Mouse (Mus musculus) kidney, postnatal 14 days (tissue): ENCODE data around the gene Gm6169.
A peak's percentile ranks its signal among the peaks of the same experiment; 100 is the strongest.
"Not testable (repeated sequence)": the region's sequence is repeated elsewhere in the genome, so short reads cannot be mapped to it uniquely, and the experiment has no call there.

ENCODE experiments used
- DNase-seq: peaks from one replicate; pipeline ENCODE4 v3.0.0; 2022; ENCODE audit warnings: mixed read lengths

Gm6169 gene

DNA sequence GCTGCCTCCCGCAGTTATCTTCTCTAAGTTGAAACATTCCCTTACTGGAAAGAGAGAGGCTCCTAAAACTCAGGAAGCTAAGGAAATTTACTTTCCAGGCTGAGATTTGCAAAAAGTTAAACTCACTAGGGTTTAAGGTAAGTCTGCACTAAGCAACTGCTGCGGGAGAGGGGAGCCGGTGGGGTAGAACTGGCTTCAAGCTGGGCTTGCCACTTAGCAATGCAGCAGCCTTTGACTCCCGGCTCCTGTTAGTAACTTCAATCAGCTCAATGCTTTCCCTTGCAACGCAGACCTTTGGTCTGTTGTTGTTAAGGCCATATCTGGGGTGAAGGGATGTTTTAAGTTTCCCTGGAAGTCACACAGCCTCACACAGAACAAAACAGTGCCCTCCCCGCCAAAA is 31.3 kb downstream of the Gm6169 start:
- DNase-seq = no peak

DNA sequence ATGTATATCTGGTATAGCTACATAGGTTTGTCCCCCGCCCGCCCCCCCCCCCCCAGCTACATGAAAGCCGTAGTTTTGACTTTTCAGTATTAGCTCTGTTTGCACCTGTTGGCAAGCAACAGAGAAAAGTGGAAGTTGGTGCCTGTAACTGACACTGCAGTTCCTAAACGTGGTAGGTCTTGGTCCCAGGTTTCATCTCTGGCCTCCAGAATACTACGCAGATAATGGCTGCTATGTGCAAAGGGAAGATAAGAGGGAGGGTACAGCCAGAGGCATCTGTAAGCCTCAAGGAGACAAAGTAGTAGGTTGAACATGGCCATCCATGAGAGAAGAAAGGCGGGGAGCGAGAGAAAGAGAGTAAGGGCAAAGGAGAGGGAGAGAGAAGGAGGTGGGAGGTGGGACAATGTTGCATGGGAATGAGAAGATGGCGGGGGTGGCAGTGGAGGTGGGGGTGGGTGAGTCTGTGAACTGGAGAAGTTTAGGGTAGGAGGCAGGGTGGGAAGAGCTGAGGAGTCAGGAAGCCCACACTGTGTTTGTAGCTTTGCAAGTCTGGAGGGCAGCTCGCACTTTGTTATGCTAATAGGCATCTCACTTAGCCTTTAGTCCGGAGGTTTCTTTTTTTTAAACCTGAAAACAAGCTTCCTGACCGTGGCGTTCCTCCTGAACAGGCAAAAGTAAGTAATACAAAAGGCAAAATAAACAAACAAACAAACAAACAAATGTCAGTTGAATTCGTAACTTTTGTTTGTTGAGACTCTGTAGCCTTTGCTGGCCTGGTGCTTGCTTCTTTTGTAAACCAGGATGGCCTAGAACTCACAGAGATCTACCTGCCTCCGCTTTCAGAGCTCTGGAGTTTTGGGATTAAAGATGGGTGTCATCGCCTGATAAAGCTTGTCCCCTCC is 32.1 kb downstream of the Gm6169 start, which contains the start of gene Fam169a:
Gene Fam169a (plus strand): TSS at position 638 of the 902 bp plus-strand sequence.
- DNase-seq = no peak

DNA sequence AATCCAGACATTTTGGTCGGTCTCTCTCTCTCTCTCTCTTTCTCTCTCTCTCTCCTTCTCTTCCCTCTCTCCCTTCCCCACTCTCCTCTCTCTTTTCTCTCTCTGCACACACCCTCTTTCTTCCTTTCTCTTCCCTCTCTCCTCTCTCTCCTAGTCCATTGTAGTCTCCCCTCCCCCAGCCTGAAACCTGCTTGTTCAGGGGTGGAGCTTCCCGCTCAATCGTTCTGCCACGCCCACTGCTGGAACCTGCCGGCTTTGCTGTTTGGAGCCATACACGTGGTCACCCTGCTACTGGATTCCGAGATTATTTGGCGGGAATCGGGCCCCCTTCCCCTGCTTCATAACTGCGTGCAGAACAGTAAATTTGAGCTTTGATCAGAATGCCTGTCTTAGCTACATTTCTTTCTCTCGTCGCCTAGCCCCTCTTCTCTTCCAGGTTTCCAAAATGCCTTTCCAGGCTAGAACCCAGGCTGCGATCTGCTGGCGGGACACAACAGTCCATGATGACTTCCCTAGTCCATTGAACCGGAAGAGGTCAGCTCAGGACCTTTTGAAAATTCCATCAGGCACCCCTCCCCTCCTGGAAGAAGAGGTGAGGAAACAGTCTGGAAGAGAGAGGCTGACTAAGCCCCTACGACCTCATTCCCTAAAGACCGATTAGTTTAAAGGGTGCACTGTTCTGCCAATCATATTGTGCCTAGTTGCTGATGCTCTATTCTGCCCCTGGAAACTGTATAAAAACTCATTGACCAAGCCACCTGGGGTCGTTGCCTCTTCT is 34.0 kb downstream of the Gm6169 start:
- not testable (repeated sequence) for DNase-seq

DNA sequence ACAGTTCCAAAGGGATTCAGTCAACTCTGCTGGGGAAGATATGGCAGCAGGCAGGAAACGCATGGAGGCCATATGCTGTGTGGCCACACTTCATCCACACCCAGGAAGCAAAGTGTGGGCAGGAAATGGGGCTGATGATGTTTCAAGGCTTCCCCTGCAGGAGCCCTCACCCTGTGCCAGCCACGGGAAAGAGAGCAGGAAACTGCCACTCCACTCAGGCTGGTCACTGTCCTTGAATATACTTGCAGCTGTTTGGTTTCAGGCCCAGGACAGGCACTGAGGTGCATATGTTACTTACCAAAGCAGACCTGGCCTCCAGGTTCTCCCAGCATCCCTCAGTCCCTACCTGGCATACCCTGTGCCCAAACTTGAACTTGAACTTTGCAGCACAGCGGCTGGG is 34.6 kb downstream of the Gm6169 start:
- DNase-seq = no peak

DNA sequence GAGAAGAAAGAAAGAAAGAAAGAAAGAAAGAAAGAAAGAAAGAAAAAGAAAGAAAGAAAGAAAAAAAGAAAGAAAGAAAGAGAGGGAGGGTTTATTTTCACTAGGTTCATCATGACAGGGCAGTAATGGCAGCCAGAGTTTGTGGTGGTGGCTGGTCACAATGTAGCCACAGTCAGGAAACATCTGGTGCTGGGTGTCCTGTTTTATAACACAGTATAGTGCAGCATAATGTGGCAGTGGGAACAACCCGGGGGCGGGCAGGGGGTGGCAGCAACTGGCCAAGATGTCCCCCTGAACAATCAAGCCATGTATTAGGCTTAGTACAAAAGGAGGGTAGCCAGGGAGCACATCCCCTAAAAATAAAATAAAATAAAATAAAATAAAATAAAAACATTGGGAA is 35.6 kb downstream of the Gm6169 start:
- no peak for DNase-seq

DNA sequence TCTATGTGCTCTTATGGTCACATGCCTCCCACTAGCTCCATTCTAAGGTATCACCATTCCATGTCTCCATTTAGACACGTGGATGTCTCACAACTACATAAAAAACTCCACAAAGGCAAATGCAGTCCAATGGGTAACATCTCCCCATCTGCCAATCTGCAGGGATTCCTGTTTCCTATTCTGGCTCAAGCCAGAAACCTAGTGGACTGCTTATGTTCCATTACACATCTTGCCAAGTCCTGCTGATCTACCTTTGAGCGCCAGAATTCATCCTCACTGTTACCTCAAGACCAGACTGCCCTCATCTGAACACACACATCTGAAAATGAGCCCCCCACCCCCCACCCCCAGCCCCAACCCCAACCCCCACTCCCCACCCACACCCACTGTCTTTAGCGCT is 36.9 kb downstream of the Gm6169 start:
- no peak for DNase-seq

DNA sequence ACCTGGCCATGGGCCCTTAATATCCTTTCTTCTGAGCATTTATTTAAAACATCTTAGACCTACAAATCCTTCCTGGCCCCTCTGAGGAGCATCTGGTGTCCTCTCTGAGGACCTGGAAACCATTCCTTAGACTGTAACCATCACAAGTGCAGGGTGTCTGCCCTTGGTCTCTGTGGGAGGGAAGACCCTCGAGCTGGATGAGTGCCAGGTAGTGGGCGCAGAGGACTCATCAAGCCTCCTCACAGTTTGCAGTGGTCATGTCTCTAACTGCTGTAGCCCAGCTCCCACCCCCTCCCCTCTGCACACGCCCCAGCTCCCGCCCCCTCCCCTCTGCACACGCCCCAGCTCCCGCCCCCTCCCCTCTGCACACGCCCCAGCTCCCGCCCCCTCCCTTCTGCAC is 38.7 kb downstream of the Gm6169 start:
- no peak for DNase-seq

DNA sequence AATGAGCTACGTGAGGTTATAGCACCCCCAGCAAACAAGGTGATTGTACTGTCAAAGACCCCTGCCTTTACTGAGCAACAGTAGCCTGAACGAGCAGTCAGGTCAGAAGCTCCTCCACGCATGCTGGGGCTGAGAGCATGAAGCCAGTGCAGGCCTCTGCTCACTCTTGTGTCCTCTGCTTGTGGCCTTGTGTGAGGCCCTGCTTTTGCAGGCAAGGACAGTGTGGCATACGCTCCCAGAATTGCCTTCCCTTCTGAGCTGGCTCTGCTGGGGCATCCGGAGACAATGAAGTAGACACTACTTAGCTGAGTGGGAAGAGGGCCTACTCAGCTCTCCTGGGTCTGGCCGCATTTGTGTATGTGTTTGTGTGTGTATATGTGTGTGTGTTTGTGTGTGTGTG is 39.3 kb downstream of the Gm6169 start:
- no peak for DNase-seq

DNA sequence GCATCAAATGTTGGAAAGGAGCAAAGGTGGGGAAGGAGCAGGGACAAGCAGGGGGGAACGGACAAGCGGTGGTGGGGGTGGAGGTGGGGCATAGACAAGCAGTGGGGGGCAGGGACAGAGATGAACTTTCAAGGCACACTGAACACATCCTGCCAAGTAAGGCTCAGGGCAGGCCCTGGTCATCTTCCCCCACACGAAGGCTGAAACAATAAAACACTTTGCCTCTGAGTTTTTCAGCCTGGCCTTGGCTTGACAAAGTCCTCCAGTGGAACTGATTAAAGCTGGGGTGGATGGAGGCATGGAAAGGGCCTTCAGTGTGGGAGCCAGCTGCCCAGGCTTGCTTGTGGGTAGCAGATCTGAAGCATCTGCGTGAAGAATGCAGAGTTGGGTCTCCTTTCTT is 41.2 kb downstream of the Gm6169 start:
- no peak for DNase-seq

DNA sequence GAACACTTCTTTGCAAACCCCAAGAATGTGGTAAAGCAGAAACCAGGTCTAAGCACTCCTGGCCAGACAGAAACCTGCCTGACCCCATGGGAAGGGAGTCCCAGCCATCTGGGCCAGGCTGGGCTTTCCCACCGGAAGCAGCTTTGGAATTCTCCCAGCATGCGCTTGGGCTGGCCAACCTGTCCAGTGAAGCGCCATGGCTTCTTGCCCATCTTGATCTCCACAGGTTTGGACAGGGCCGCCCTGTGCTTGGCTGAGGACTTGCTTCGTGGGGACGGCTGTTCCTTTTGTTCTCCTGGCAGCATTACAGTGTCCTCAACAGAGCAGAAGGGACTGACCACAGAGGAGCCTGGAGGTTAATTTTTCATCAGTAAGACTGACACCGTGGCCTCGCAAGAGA is 45.2 kb downstream of the Gm6169 start:
- DNase-seq = peak; percentile 15

DNA sequence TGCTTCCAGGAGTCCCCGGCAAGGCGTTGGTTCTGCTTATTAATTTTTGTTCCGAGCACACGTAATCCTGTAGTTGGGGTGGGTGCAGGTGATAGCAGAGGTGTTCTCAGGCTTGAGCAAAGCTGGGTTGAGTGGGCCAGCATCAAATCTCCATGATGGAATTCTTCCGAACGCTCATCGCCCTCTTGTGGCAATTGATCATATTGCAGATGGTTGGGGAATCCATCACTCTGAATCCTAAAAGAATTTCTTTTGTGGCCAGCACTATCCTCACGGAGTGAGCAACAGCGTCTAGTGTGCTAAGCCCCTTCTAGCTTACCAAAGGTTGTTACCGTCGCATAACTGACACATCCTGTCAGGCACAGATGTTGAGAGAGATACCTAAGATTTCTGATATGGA is 46.4 kb downstream of the Gm6169 start:
- peak; percentile 64 for DNase-seq

DNA sequence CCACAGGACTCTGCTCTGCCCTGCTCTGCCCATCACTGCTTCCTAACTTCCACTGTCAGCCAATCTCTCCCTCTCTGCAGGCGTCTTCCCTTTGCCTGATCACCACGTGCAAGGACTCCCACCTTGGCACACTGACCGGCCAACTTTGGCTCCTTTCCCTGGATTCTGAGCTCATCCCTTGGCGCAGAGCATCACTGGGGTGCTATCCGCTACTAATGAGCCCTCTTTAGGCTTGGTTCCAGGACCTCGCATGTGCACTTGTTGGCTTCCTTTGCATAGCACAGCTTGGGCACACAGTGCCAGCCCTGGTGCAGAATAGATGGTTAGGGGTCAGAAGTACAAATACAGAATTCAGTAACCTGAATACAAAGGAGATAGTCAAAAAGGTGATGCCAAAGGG is 47.9 kb downstream of the Gm6169 start:
- peak; percentile 35 for DNase-seq
